Mouse (Mus musculus): ENCODE data around the gene Shkbp1. TPM values are rescaled to one million over a fixed set of nuclear protein-coding genes. Genes with fewer than 3 reads are reported as not detected.

Gene Shkbp1
- polyA plus RNA-seq, 1 experiment from 2014 or later, result 22.0 TPM

DNA sequence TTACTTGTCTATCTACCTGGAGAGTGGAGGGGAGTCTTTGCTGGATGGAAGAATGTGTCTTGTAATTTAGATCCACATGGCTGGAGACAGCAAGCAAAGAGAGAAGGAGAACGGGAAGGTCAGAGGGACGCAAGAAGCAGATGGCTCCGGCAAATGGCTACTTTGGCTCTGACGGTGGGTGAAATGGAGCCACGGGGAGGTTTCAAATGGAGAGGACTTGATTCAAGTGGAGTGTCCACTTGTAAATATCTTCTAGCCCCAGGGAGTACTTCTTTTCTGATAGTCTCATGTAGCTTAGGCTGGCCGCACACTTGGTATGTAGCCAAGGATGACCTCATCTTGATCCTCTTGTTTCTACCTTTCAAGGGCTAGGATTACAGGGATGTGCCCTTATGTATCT, 57.0 kb downstream of the Shkbp1 start:
- no peak overlapping the region for H3K27ac ChIP-seq (replicated peaks in 1 of 2; ENCODE audit: control insufficient read depth in 1 of 2, insufficient read depth in 1 of 2, low read depth in 2 of 2, low read length in 2 of 2)
- H3K9me3 ChIP-seq (ENCODE audit: control insufficient read depth, low read length), result 0 out of 2 replicates have a peak, but pooled peaks cover 3% of the 10 kb centered on the region
- no peak for ATAC-seq (ENCODE audit: insufficient number of reproducible peaks, insufficient read depth, low FRiP score, low read depth)
- no peak overlapping the region for H3K4me2 ChIP-seq (ENCODE audit: low read length)
- H3K36me3 ChIP-seq (ENCODE audit: control insufficient read depth, insufficient read depth, low read length), result no peaks in the 10 kb centered on the region
- H3K4me3 ChIP-seq (ENCODE audit: control insufficient read depth in 1 of 2, insufficient read depth in 1 of 2, low read depth in 1 of 2, low read length in 2 of 2), result no peak overlapping the region
- WGBS, result 72% methylated on average over 6 of the region's 6 CpGs
- H3K27me3 ChIP-seq (ENCODE audit: control insufficient read depth, insufficient read depth, low read length), result peaks cover 3% of the 10 kb centered on the region; the same call in 1 of the 2 replicates
- H3K4me1 ChIP-seq (ENCODE audit: control insufficient read depth in 2 of 2, insufficient read depth in 2 of 2, low read length in 2 of 2), result no peaks in the 10 kb centered on the region
- H3K9ac ChIP-seq (ENCODE audit: low read length), result no peak overlapping the region

DNA sequence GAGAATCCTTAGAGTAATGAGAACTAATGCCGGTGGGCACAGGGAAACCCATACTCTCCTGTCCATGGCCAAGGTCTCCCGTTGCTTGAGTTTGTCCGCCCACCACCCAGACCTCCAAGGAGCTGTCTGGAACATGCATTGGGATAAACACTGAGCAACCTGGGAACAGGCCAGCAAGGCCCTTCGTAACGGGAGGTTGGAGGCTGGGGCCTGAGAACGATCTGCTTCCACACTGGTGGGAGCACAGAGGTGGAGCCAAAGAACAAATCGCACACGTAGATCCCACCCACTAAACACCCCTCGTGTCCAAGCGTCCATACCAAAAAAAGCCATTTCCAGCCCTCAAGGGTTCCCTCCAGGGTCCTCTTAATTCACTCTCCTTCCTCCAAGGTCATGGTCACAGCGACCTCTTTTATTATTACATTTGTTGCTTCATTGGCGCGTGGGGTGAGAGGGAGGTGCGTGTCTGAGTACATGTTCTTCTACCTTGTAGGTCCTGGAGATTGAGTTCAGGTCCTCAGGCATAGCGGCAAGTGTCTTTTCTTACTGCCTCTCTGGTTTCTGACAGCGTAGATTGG, 57.7 kb downstream of the Shkbp1 start:
- Histone ChIP-seq H3K9me3 (ENCODE audit: control insufficient read depth, low read length) (0 out of 2 replicates have a peak, but pooled peaks cover 3% of the 10 kb centered on the region), H3K27ac (replicated peaks in 1 of 2; ENCODE audit: control insufficient read depth in 1 of 2, insufficient read depth in 1 of 2, low read depth in 2 of 2, low read length in 2 of 2) (no peak overlapping the region), H3K4me3 (ENCODE audit: control insufficient read depth in 1 of 2, insufficient read depth in 1 of 2, low read depth in 1 of 2, low read length in 2 of 2) (no peak overlapping the region), H3K4me1 (ENCODE audit: control insufficient read depth in 2 of 2, insufficient read depth in 2 of 2, low read length in 2 of 2) (no peaks in the 10 kb centered on the region), H3K36me3 (ENCODE audit: control insufficient read depth, insufficient read depth, low read length) (no peaks in the 10 kb centered on the region), H3K4me2 (ENCODE audit: low read length) (no peak overlapping the region), H3K27me3 (ENCODE audit: control insufficient read depth, insufficient read depth, low read length) (peaks cover 3% of the 10 kb centered on the region; the same call in 1 of the 2 replicates), H3K9ac (ENCODE audit: low read length) (no peak overlapping the region)
- no peak for ATAC-seq (ENCODE audit: insufficient number of reproducible peaks, insufficient read depth, low FRiP score, low read depth)
- 85% methylated on average over 16 of the region's 16 CpGs for WGBS

DNA sequence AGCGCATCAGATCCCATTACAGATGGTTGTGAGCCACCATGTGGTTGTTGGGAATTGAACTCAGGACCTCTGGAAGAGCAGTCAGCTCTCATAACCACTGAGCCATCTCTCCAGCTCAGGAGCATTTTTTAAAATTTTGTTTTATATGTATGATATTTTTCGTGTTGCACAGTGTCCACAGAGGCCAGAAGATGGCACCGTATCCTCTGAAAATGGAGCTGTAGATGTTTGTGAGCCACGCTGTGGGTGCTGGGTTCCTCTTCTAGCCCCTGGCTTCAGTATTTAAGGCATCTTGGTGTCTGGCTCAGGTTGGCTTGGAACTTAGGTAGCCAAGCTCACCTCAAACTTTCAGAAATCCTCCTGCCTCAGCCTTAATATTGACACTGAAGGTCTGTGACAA, 59.3 kb downstream of the Shkbp1 start:
- Histone ChIP-seq H3K36me3 (ENCODE audit: control insufficient read depth, insufficient read depth, low read length) (no peaks in the 10 kb centered on the region), H3K27me3 (ENCODE audit: control insufficient read depth, insufficient read depth, low read length) (no peaks in the 10 kb centered on the region), H3K27ac (replicated peaks in 1 of 2; ENCODE audit: control insufficient read depth in 1 of 2, insufficient read depth in 1 of 2, low read depth in 2 of 2, low read length in 2 of 2) (no peak overlapping the region), H3K4me3 (ENCODE audit: control insufficient read depth in 1 of 2, insufficient read depth in 1 of 2, low read depth in 1 of 2, low read length in 2 of 2) (no peak overlapping the region), H3K9me3 (ENCODE audit: control insufficient read depth, low read length) (0 out of 2 replicates have a peak, but pooled peaks cover 3% of the 10 kb centered on the region), H3K4me1 (ENCODE audit: control insufficient read depth in 2 of 2, insufficient read depth in 2 of 2, low read length in 2 of 2) (0 out of 4 replicates have a peak, but pooled peaks cover 0 to 3% of the 10 kb centered on the region in 2 experiments), H3K9ac (ENCODE audit: low read length) (no peak overlapping the region), H3K4me2 (ENCODE audit: low read length) (no peak overlapping the region)
- ATAC-seq (ENCODE audit: insufficient number of reproducible peaks, insufficient read depth, low FRiP score, low read depth), result no peak
- 86% methylated on average over 4 of the region's 4 CpGs for WGBS

DNA sequence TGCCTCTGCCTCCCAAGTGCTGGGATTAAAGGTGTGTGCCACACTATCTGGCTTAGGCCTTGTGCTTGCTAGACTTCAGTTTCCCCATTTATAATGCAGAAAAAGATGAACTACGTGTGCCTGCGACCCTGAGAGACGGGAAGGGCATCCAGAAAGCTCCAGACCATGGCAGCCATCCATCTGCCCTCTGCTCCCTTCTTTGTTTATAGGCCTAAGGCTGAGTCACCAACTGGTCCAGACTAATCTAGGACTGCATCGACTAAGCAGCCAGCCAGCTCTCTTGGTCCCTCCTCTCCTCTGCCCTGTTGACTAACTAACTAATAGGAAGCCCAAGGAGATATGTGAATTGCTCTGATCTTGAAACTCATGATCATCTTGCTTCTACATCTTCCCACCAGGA, 59.9 kb downstream of the Shkbp1 start:
- H3K4me1 ChIP-seq (ENCODE audit: control insufficient read depth in 2 of 2, insufficient read depth in 2 of 2, low read length in 2 of 2), result 0 out of 4 replicates have a peak, but pooled peaks cover 0 to 3% of the 10 kb centered on the region in 2 experiments
- 0 out of 2 replicates have a peak, but pooled peaks cover 3% of the 10 kb centered on the region for H3K9me3 ChIP-seq (ENCODE audit: control insufficient read depth, low read length)
- 68% methylated on average over 4 of the region's 4 CpGs for WGBS
- no peak overlapping the region for H3K4me3 ChIP-seq (ENCODE audit: control insufficient read depth in 1 of 2, insufficient read depth in 1 of 2, low read depth in 1 of 2, low read length in 2 of 2)
- H3K4me2 ChIP-seq (ENCODE audit: low read length), result no peak overlapping the region
- no peaks in the 10 kb centered on the region for H3K36me3 ChIP-seq (ENCODE audit: control insufficient read depth, insufficient read depth, low read length)
- no peak overlapping the region for H3K27ac ChIP-seq (replicated peaks in 1 of 2; ENCODE audit: control insufficient read depth in 1 of 2, insufficient read depth in 1 of 2, low read depth in 2 of 2, low read length in 2 of 2)
- no peak overlapping the region for H3K9ac ChIP-seq (ENCODE audit: low read length)
- no peaks in the 10 kb centered on the region for H3K27me3 ChIP-seq (ENCODE audit: control insufficient read depth, insufficient read depth, low read length)
- no peak for ATAC-seq (ENCODE audit: insufficient number of reproducible peaks, insufficient read depth, low FRiP score, low read depth)

Other genes starting within 250 kb of the Shkbp1 start
- gene Cyp2f2, start 236.1 kb downstream of the Shkbp1 start, polyA plus RNA-seq (2014; fragmentation: Nextera tagmentation; extraction: Ambion mirVana), result 3.3 TPM in 1 of 2 replicates, not detected in the other
- gene Cyp2t4, start 202.3 kb downstream of the Shkbp1 start, polyA plus RNA-seq (2014; fragmentation: Nextera tagmentation; extraction: Ambion mirVana), result 0.22 TPM in 1 of 2 replicates, not detected in the other
- 26.7 and 31.2 TPM in 2 replicates for gene Egln2, start 189.2 kb downstream of the Shkbp1 start, polyA plus RNA-seq (2014; fragmentation: Nextera tagmentation; extraction: Ambion mirVana)
- gene Rab4b, start 177.1 kb downstream of the Shkbp1 start, polyA plus RNA-seq (2014; fragmentation: Nextera tagmentation; extraction: Ambion mirVana), result 42.4 and 43.4 TPM in 2 replicates
- gene Gm21983, start 174.9 kb downstream of the Shkbp1 start, polyA plus RNA-seq (2014; fragmentation: Nextera tagmentation; extraction: Ambion mirVana), result not detected in 2 replicates
- gene Mia, start 174.9 kb downstream of the Shkbp1 start, polyA plus RNA-seq (2014; fragmentation: Nextera tagmentation; extraction: Ambion mirVana), result 0.53 and 1.3 TPM in 2 replicates
- gene BC024978, start 160.2 kb downstream of the Shkbp1 start, polyA plus RNA-seq (2014; fragmentation: Nextera tagmentation; extraction: Ambion mirVana), result 3.3 and 3.7 TPM in 2 replicates
- gene Snrpa, start 159.7 kb downstream of the Shkbp1 start, polyA plus RNA-seq (2014; fragmentation: Nextera tagmentation; extraction: Ambion mirVana), result 140 and 150 TPM in 2 replicates
- 3.4 and 3.8 TPM in 2 replicates for gene Itpkc, start 127.4 kb downstream of the Shkbp1 start, polyA plus RNA-seq (2014; fragmentation: Nextera tagmentation; extraction: Ambion mirVana)
- 9.9 and 11.9 TPM in 2 replicates for gene Coq8b, start 123.0 kb downstream of the Shkbp1 start, polyA plus RNA-seq (2014; fragmentation: Nextera tagmentation; extraction: Ambion mirVana)
- gene Numbl, start 97.6 kb downstream of the Shkbp1 start, polyA plus RNA-seq (2014; fragmentation: Nextera tagmentation; extraction: Ambion mirVana), result 3.3 and 5.4 TPM in 2 replicates
- gene Ltbp4, start 18.3 kb downstream of the Shkbp1 start, polyA plus RNA-seq (2014; fragmentation: Nextera tagmentation; extraction: Ambion mirVana), result 47.7 and 55.1 TPM in 2 replicates
- not detected in 2 replicates for gene Gm20479, start 1.4 kb upstream of the Shkbp1 start, polyA plus RNA-seq (2014; fragmentation: Nextera tagmentation; extraction: Ambion mirVana)
- 0.15 and 0.20 TPM in 2 replicates for gene Sptbn4, start 91.7 kb upstream of the Shkbp1 start, polyA plus RNA-seq (2014; fragmentation: Nextera tagmentation; extraction: Ambion mirVana)
- 49.7 and 57.9 TPM in 2 replicates for gene Blvrb, start 92.0 kb upstream of the Shkbp1 start, polyA plus RNA-seq (2014; fragmentation: Nextera tagmentation; extraction: Ambion mirVana)
- 15.7 and 19.4 TPM in 2 replicates for gene Sertad3, start 117.7 kb upstream of the Shkbp1 start, polyA plus RNA-seq (2014; fragmentation: Nextera tagmentation; extraction: Ambion mirVana)
- 34.5 and 34.8 TPM in 2 replicates for gene Sertad1, start 130.9 kb upstream of the Shkbp1 start, polyA plus RNA-seq (2014; fragmentation: Nextera tagmentation; extraction: Ambion mirVana)
- gene Prx, start 143.3 kb upstream of the Shkbp1 start, polyA plus RNA-seq (2014; fragmentation: Nextera tagmentation; extraction: Ambion mirVana), result 0.58 and 0.59 TPM in 2 replicates
- 0.24 and 0.26 TPM in 2 replicates for gene Hipk4, start 167.2 kb upstream of the Shkbp1 start, polyA plus RNA-seq (2014; fragmentation: Nextera tagmentation; extraction: Ambion mirVana)
- 54.5 and 61.7 TPM in 2 replicates for gene Pld3, start 197.2 kb upstream of the Shkbp1 start, polyA plus RNA-seq (2014; fragmentation: Nextera tagmentation; extraction: Ambion mirVana)
- 31.0 TPM in 2 replicates for gene 2310022A10Rik, start 197.2 kb upstream of the Shkbp1 start, polyA plus RNA-seq (2014; fragmentation: Nextera tagmentation; extraction: Ambion mirVana)
- 66.5 and 76.0 TPM in 2 replicates for gene Akt2, start 235.5 kb upstream of the Shkbp1 start, polyA plus RNA-seq (2014; fragmentation: Nextera tagmentation; extraction: Ambion mirVana)

Measured in heart, embryonic 14.5 days (tissue).